Mouse (Mus musculus) layer of hippocampus, adult 9-10 months (tissue): ENCODE results near the gene Pm20d2.

Experiments used
- DNase-seq: peaks from one replicate; pipeline ENCODE4 v3.0.0; 2022; ENCODE audit warnings: low spot score

Gene Pm20d2

GRCm38 (mm10) chr4:33189735-33190036, at the start of gene Pm20d2:
Gene Pm20d2 (minus strand): TSS chr4:33189737.
- no peak for DNase-seq

- no peak for DNase-seq
These were observed 41.3 kb upstream of the Pm20d2 start for GRCm38 (mm10) chr4:33230881-33231280.

GRCm38 (mm10) chr4:33229639-33230038, 40.1 kb upstream of the Pm20d2 start:
- no peak for DNase-seq

- DNase-seq = no peak
These were observed 37.6 kb upstream of the Pm20d2 start for GRCm38 (mm10) chr4:33227164-33227563.

GRCm38 (mm10) chr4:33224003-33224675, 34.6 kb upstream of the Pm20d2 start:
- no peak for DNase-seq

- no peak for DNase-seq
These were observed 32.3 kb upstream of the Pm20d2 start for GRCm38 (mm10) chr4:33221847-33222246.

- DNase-seq = no peak
These were observed 19.6 kb upstream of the Pm20d2 start, which contains the start of gene Srsf12 for GRCm38 (mm10) chr4:33208881-33209841. Gene Srsf12 (plus strand): TSS chr4:33208991.

GRCm38 (mm10) chr4:33207551-33207950, 18.0 kb upstream of the Pm20d2 start:
- no peak for DNase-seq

- no peak for DNase-seq
These were observed 15.1 kb upstream of the Pm20d2 start for GRCm38 (mm10) chr4:33204682-33205081.

GRCm38 (mm10) chr4:33198117-33198516, 8.6 kb upstream of the Pm20d2 start:
- no peak for DNase-seq

GRCm38 (mm10) chr4:33188781-33189734, 479 bp downstream of the Pm20d2 start:
- DNase-seq = peak; percentile 60

- DNase-seq = no peak
These were observed 1.4 kb downstream of the Pm20d2 start for GRCm38 (mm10) chr4:33188164-33188563.

- DNase-seq = no peak
These were observed 6.1 kb downstream of the Pm20d2 start for GRCm38 (mm10) chr4:33183477-33183876.

GRCm38 (mm10) chr4:33152087-33153038, 37.2 kb downstream of the Pm20d2 start:
- DNase-seq = no peak

GRCm38 (mm10) chr4:33149150-33149549, 40.4 kb downstream of the Pm20d2 start:
- no peak for DNase-seq

GRCm38 (mm10) chr4:33147825-33148224, 41.7 kb downstream of the Pm20d2 start:
- no peak for DNase-seq

GRCm38 (mm10) chr4:33146679-33147291, 42.8 kb downstream of the Pm20d2 start:
- no peak for DNase-seq

GRCm38 (mm10) chr4:33132221-33132620, 57.3 kb downstream of the Pm20d2 start, which contains the start of gene Gabrr1:
Gene Gabrr1 (plus strand): TSS chr4:33132521.
- no peak for DNase-seq

GRCm38 (mm10) chr4:33125409-33126084, 64.0 kb downstream of the Pm20d2 start:
- no peak for DNase-seq

- peak; percentile 29 for DNase-seq
These were observed 65.0 kb downstream of the Pm20d2 start for GRCm38 (mm10) chr4:33124493-33124892.
